Mouse (Mus musculus) midbrain, embryonic 12.5 days (tissue): Measurements from ENCODE around the gene Spdl1. TPM values are rescaled to one million over a fixed set of nuclear protein-coding genes. Genes with fewer than 3 reads are reported as not detected.

ENCODE experiments used
- ATAC-seq: fragments of 200-750 bp; cut with Nextera tagmentation; 2 replicates; pipeline ENCODE4 v1.8.0; 2017; ENCODE audit warnings: low read depth, moderate TSS enrichment, moderate library complexity; ENCODE audit not compliant: low FRiP score
- H3K27ac ChIP-seq: fragments of 300-500 bp; sonication (generic); replicated peaks from 2 replicates; pipeline ENCODE4 v1.5.1; 2016; ENCODE audit warnings: mild to moderate bottlenecking
- H3K27me3 ChIP-seq: fragments of 300-500 bp; sonication (generic); 2 replicates; pipeline ENCODE4 v1.6.1; 2016; ENCODE audit warnings: mild to moderate bottlenecking
- H3K36me3 ChIP-seq: fragments of 300-500 bp; sonication (generic); 2 replicates; pipeline ENCODE4 v1.6.1; 2016
- H3K4me1 ChIP-seq: fragments of 300-500 bp; sonication (generic); 2 replicates; pipeline ENCODE4 v1.6.1; 2016
- H3K4me2 ChIP-seq: fragments of 300-500 bp; sonication (generic); replicated peaks from 2 replicates; pipeline ENCODE4 v1.6.1; 2016; ENCODE audit warnings: mild to moderate bottlenecking, moderate library complexity
- H3K4me3 ChIP-seq: fragments of 300-500 bp; sonication (generic); 2 replicates; pipeline ENCODE4 v1.5.1; 2016; ENCODE audit warnings: mild to moderate bottlenecking
- H3K9ac ChIP-seq: fragments of 300-500 bp; sonication (generic); replicated peaks from 2 replicates; pipeline ENCODE4 v1.6.1; 2016; ENCODE audit warnings: mild to moderate bottlenecking, moderate library complexity
- H3K9me3 ChIP-seq: fragments of 300-500 bp; sonication (generic); 2 replicates; pipeline ENCODE4 v1.6.1; 2016; ENCODE audit warnings: mild to moderate bottlenecking
- WGBS: fragments of 180-500 bp; shearing (Covaris S2); methylation state at CpG from one replicate; pipeline ENCODE4 v1.1.7; 2016; 5-methylcytosine and 5-hydroxymethylcytosine counted together
- polyA plus RNA-seq: library from polyadenylated mRNA; unstranded; fragments of >200 nt; fragmentation: Nextera tagmentation; extraction: Ambion mirVana; gene quantifications from 2 replicates; pipeline ENCODE4 v1.2.1, GENCODE M21; 2016

The Spdl1 gene
- polyA plus RNA-seq, 1 experiment from 2014 or later, result 20.7 TPM

GRCm38 (mm10) chr11:34771221-34771986 lies 62.0 kb downstream of the Spdl1 start:
- WGBS, result 67% methylated on average over 12 of the region's 12 CpGs
- no peak overlapping the region for H3K4me2 ChIP-seq
- H3K27me3 ChIP-seq, result no peaks in the 10 kb centered on the region
- H3K4me1 ChIP-seq, result no peaks in the 10 kb centered on the region
- no peaks in the 10 kb centered on the region for H3K36me3 ChIP-seq
- no peak overlapping the region for H3K27ac ChIP-seq
- no peaks in the 10 kb centered on the region for H3K9me3 ChIP-seq
- no peak for ATAC-seq
- no peak overlapping the region for H3K4me3 ChIP-seq
- no peak overlapping the region for H3K9ac ChIP-seq

GRCm38 (mm10) chr11:34770666-34771065 lies 62.8 kb downstream of the Spdl1 start:
- no peaks in the 10 kb centered on the region for H3K27me3 ChIP-seq
- no peaks in the 10 kb centered on the region for H3K4me1 ChIP-seq
- no peak overlapping the region for H3K27ac ChIP-seq
- H3K36me3 ChIP-seq, result no peaks in the 10 kb centered on the region
- no peak overlapping the region for H3K4me2 ChIP-seq
- H3K9me3 ChIP-seq, result no peaks in the 10 kb centered on the region
- no peak overlapping the region for H3K9ac ChIP-seq
- no peak overlapping the region for H3K4me3 ChIP-seq
- no peak for ATAC-seq
- 70% methylated on average over 4 of the region's 4 CpGs for WGBS

GRCm38 (mm10) chr11:34769946-34770345 lies 63.5 kb downstream of the Spdl1 start:
- no peak overlapping the region for H3K9ac ChIP-seq
- no peaks in the 10 kb centered on the region for H3K36me3 ChIP-seq
- no peaks in the 10 kb centered on the region for H3K9me3 ChIP-seq
- H3K4me2 ChIP-seq, result no peak overlapping the region
- H3K27ac ChIP-seq, result no peak overlapping the region
- ATAC-seq, result no peak
- WGBS, result 82% methylated on average over 8 of the region's 8 CpGs
- no peaks in the 10 kb centered on the region for H3K27me3 ChIP-seq
- H3K4me1 ChIP-seq, result no peaks in the 10 kb centered on the region
- no peak overlapping the region for H3K4me3 ChIP-seq

GRCm38 (mm10) chr11:34769396-34769795 lies 64.0 kb downstream of the Spdl1 start:
- no peak for ATAC-seq

GRCm38 (mm10) chr11:34763739-34764361 lies 69.6 kb downstream of the Spdl1 start:
- ATAC-seq, result no peak
- no peaks in the 10 kb centered on the region for H3K27me3 ChIP-seq
- no peak overlapping the region for H3K27ac ChIP-seq
- no peak overlapping the region for H3K9ac ChIP-seq
- H3K4me3 ChIP-seq, result no peak overlapping the region
- no peak overlapping the region for H3K4me2 ChIP-seq
- H3K9me3 ChIP-seq, result no peaks in the 10 kb centered on the region
- no peaks in the 10 kb centered on the region for H3K36me3 ChIP-seq
- WGBS, result 89% methylated on average over 5 of the region's 5 CpGs
- no peaks in the 10 kb centered on the region for H3K4me1 ChIP-seq

More at GRCm38 (mm10) chr11:34769396-34769795, 64.0 kb downstream of the Spdl1 start:
- 97% methylated on average over 2 of the region's 2 CpGs for WGBS
- no peaks in the 10 kb centered on the region for H3K4me1 ChIP-seq
- no peak overlapping the region for H3K4me2 ChIP-seq
- no peaks in the 10 kb centered on the region for H3K36me3 ChIP-seq
- no peaks in the 10 kb centered on the region for H3K27me3 ChIP-seq
- H3K27ac ChIP-seq, result no peak overlapping the region
- H3K4me3 ChIP-seq, result no peak overlapping the region
- H3K9ac ChIP-seq, result no peak overlapping the region
- H3K9me3 ChIP-seq, result no peaks in the 10 kb centered on the region

- H3K4me2 ChIP-seq, result no peak overlapping the region
- H3K4me1 ChIP-seq, result no peaks in the 10 kb centered on the region
- no peak overlapping the region for H3K27ac ChIP-seq
- H3K4me3 ChIP-seq, result no peak overlapping the region
- no peak overlapping the region for H3K9ac ChIP-seq
- no peak for ATAC-seq
- 83% methylated on average over 5 of the region's 5 CpGs for WGBS
- no peaks in the 10 kb centered on the region for H3K36me3 ChIP-seq
- no peaks in the 10 kb centered on the region for H3K27me3 ChIP-seq
- no peaks in the 10 kb centered on the region for H3K9me3 ChIP-seq
Observed at GRCm38 (mm10) chr11:34762570-34763127, 70.8 kb downstream of the Spdl1 start.

GRCm38 (mm10) chr11:34762125-34762524 lies 71.3 kb downstream of the Spdl1 start:
- H3K4me1 ChIP-seq, result no peaks in the 10 kb centered on the region
- no peak overlapping the region for H3K27ac ChIP-seq
- H3K36me3 ChIP-seq, result no peaks in the 10 kb centered on the region
- no peak overlapping the region for H3K4me2 ChIP-seq
- ATAC-seq, result no peak
- H3K9me3 ChIP-seq, result no peaks in the 10 kb centered on the region
- 89% methylated on average over 6 of the region's 6 CpGs for WGBS
- H3K9ac ChIP-seq, result no peak overlapping the region
- no peaks in the 10 kb centered on the region for H3K27me3 ChIP-seq
- no peak overlapping the region for H3K4me3 ChIP-seq

GRCm38 (mm10) chr11:34759582-34759981 lies 73.9 kb downstream of the Spdl1 start:
- WGBS, result 84% methylated on average over 4 of the region's 4 CpGs
- ATAC-seq, result no peak
- no peak overlapping the region for H3K4me3 ChIP-seq
- no peaks in the 10 kb centered on the region for H3K36me3 ChIP-seq
- H3K4me2 ChIP-seq, result no peak overlapping the region
- no peaks in the 10 kb centered on the region for H3K4me1 ChIP-seq
- no peak overlapping the region for H3K9ac ChIP-seq
- H3K27ac ChIP-seq, result no peak overlapping the region
- no peaks in the 10 kb centered on the region for H3K9me3 ChIP-seq
- no peaks in the 10 kb centered on the region for H3K27me3 ChIP-seq

Other genes starting within 250 kb of the Spdl1 start
- 1.0 and 1.1 TPM in 2 replicates for gene Dock2, start 49.7 kb downstream of the Spdl1 start, polyA plus RNA-seq